8 mouse cellular contexts compared by ENCODE assay signal in the genomic region with DNA sequence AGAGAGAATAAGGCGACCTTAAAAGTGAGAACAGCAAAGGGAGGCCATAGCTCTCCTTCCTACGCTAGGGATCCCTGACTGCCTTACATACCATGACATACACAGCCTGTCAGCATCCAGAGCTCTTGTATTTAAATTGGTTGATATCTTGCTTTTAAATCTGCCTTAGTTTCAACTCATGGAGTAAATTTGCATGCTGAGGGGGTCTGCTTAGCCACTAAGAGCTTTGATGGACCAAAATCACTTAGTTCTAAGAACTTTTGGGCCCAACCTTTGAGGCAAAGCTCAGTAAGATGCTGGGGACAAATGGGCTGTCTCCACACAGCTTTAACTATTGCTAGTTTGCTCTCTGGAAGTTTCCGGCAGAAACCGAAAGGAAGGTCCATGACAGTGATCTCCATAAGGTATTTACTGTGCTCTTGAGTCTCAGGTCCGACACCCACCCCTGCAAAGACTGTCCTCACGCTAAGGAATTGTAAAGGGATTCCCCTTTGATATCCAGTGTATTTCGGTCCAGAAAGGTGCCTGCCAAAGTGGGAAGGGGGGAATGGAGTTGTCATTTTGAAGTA. TPM values are rescaled to one million over a fixed set of nuclear protein-coding genes. Genes with fewer than 3 reads are reported as not detected.
DNase-seq lines count a peak whose midpoint lies in the region; ATAC-seq and TF ChIP-seq lines count a peak whose summit lies in the region.
"Had no signal": no experiment of that assay in that cellular context is flagged by ENCODE, and none has a peak within 500 bp of the region (broad histone marks: within the 10 kb centered on the region; RNA-seq: fewer than 3 reads in every experiment).

No protein-coding gene starts in this region.

- TF ChIP-seq EP300 in liver, postnatal 0 days (IDR thresholded peaks at IDR 0.05; ENCODE audit: low read depth) = no peak; the same call in 1 of the 2 replicates

- peak overlapping the region; percentile 47 for H3K4me2 ChIP-seq in forebrain, embryonic 15.5 days (replicated peaks)
- peak overlapping the region; percentile 70 for H3K4me2 ChIP-seq in liver, postnatal 0 days (ENCODE audit: low read depth, low read length)

- no peaks in the 10 kb centered on the region for H3K9me3 ChIP-seq in forebrain, embryonic 15.5 days
- no peaks in the 10 kb centered on the region for H3K9me3 ChIP-seq in liver, postnatal 0 days (ENCODE audit: low read length)

- 0 out of 2 replicates have a peak overlapping the region, but pooled peaks have one; percentile 40 for H3K27ac ChIP-seq in forebrain, embryonic 15.5 days (replicated peaks)
- peak overlapping the region; percentile 94 for H3K27ac ChIP-seq in liver, postnatal 0 days (ENCODE audit: low read depth)

- ATAC-seq in forebrain, embryonic 15.5 days (replicated peaks) = no peak
- no peak for ATAC-seq in liver, postnatal 0 days

- DNase-seq in A20 (ENCODE audit: low read depth, low spot score) (peak; percentile 48), ES-CJ7 (ENCODE audit: low read depth, low spot score) (peak; percentile 49)
- DNase-seq in liver, postnatal 0 days = peak; percentile 38
- DNase-seq in right cerebral cortex, postnatal 4 days = no peak
- DNase-seq in urinary bladder, postnatal 14 days (ENCODE audit: low spot score) = no peak
- DNase-seq in layer of hippocampus, postnatal 36 days = no peak

- no peak for TF ChIP-seq CTCF in liver, postnatal 0 days (IDR thresholded peaks at IDR 0.05; ENCODE audit: low read depth)

- H3K4me3 ChIP-seq in forebrain, embryonic 15.5 days = peak overlapping the region; percentile 39
- H3K4me3 ChIP-seq in liver, postnatal 0 days (ENCODE audit: low read depth, low read length) = peak overlapping the region; percentile 59

- peak overlapping the region; percentile 49 for H3K9ac ChIP-seq in forebrain, embryonic 15.5 days (replicated peaks)
- H3K9ac ChIP-seq in liver, postnatal 0 days (replicated peaks) = peak overlapping the region; percentile 80

- no peaks in the 10 kb centered on the region for H3K36me3 ChIP-seq in forebrain, embryonic 15.5 days
- no peaks in the 10 kb centered on the region for H3K36me3 ChIP-seq in liver, postnatal 0 days (replicated peaks; ENCODE audit: insufficient read depth, low read length)

- peaks cover 23% of the 10 kb centered on the region for H3K4me1 ChIP-seq in forebrain, embryonic 15.5 days
- peaks cover 22% of the 10 kb centered on the region for H3K4me1 ChIP-seq in liver, postnatal 0 days (ENCODE audit: insufficient read depth)

- 17% methylated on average over 7 of the region's 7 CpGs for WGBS in forebrain, embryonic 15.5 days
- 21% methylated on average over 7 of the region's 7 CpGs for WGBS in liver, postnatal 0 days (ENCODE audit: insufficient replicate concordance)

- no peaks in the 10 kb centered on the region for H3K27me3 ChIP-seq in forebrain, embryonic 15.5 days
- H3K27me3 ChIP-seq in liver, postnatal 0 days (ENCODE audit: insufficient read depth, low read length) = no peaks in the 10 kb centered on the region

RNA-seq across cellular contexts. Expression of a gene that starts 1.5 kb away (rescaled TPM):
- 6.7 and 8.0 TPM in 2 replicates for polyA plus RNA-seq in forebrain, embryonic 15.5 days (2015; fragmentation: Nextera tagmentation; extraction: Ambion mirVana)
- 5.0 and 8.1 TPM in 2 replicates for polyA plus RNA-seq in liver, postnatal 0 days (2015; fragmentation: Nextera tagmentation; extraction: Ambion mirVana)
- 10 to 100 TPM; 13.1 to 13.4 TPM for total RNA-seq in layer of hippocampus, postnatal 36 days (2021)

RNA-seq across cellular contexts. Expression of a gene that starts 2.7 kb away (rescaled TPM):
- 51.6 and 60.6 TPM in 2 replicates for polyA plus RNA-seq in forebrain, embryonic 15.5 days (2015; fragmentation: Nextera tagmentation; extraction: Ambion mirVana)
- polyA plus RNA-seq in liver, postnatal 0 days (2015; fragmentation: Nextera tagmentation; extraction: Ambion mirVana) = 224 and 229 TPM in 2 replicates
- 100 to 1,000 TPM; 193 to 195 TPM for total RNA-seq in layer of hippocampus, postnatal 36 days (2021)

RNA-seq across cellular contexts. Expression of a gene that starts 7.9 kb away (rescaled TPM):
- 25.1 and 32.2 TPM in 2 replicates for polyA plus RNA-seq in forebrain, embryonic 15.5 days (2015; fragmentation: Nextera tagmentation; extraction: Ambion mirVana)
- polyA plus RNA-seq in liver, postnatal 0 days (2015; fragmentation: Nextera tagmentation; extraction: Ambion mirVana) = 107 and 123 TPM in 2 replicates
- total RNA-seq in layer of hippocampus, postnatal 36 days (2021) = 10 to 100 TPM in 1 of 2 experiments, 1 to 10 TPM in 1; 3.1 to 11.1 TPM

RNA-seq across cellular contexts. Expression of a gene that starts 9.1 kb away (rescaled TPM):
- 0.62 TPM in 1 of 2 replicates, not detected in the other for polyA plus RNA-seq in forebrain, embryonic 15.5 days (2015; fragmentation: Nextera tagmentation; extraction: Ambion mirVana)
- polyA plus RNA-seq in liver, postnatal 0 days (2015; fragmentation: Nextera tagmentation; extraction: Ambion mirVana) = 0.78 and 1.5 TPM in 2 replicates
- not detected for total RNA-seq in layer of hippocampus, postnatal 36 days (2021)
- total RNA-seq: left cerebral cortex, postnatal 10 days had no signal

RNA-seq across cellular contexts. Expression of a gene that starts 16.5 kb away (rescaled TPM):
- polyA plus RNA-seq in forebrain, embryonic 15.5 days (2015; fragmentation: Nextera tagmentation; extraction: Ambion mirVana) = 9.1 and 9.7 TPM in 2 replicates
- polyA plus RNA-seq in liver, postnatal 0 days (2015; fragmentation: Nextera tagmentation; extraction: Ambion mirVana) = 4.1 and 4.9 TPM in 2 replicates
- total RNA-seq in layer of hippocampus, postnatal 36 days (2021) = 1 to 10 TPM; 6.9 to 7.1 TPM

Comparison
In these comparisons a context has a peak if more than half of its experiments do, and no peak if none do; other contexts are left out.
1. DNase-seq: peak in A20 (single experiment), ES-CJ7 (single experiment) and liver, postnatal 0 days (single experiment); none in right cerebral cortex, postnatal 4 days (single experiment), urinary bladder, postnatal 14 days (single experiment) and layer of hippocampus, postnatal 36 days (0 of 2).